Mouse (Mus musculus) midbrain, embryonic 13.5 days (tissue): ENCODE results near the gene Gm10277. TPM values are rescaled to one million over a fixed set of nuclear protein-coding genes. Genes with fewer than 3 reads are reported as not detected.

ENCODE experiments used
- ATAC-seq: fragments of 200-750 bp; cut with Nextera tagmentation; 2 replicates; pipeline ENCODE4 v1.8.0; 2017; ENCODE audit warnings: mild to moderate bottlenecking, moderate TSS enrichment, moderate library complexity
- H3K27ac ChIP-seq: fragments of 300-500 bp; sonication (generic); 2 replicates; pipeline ENCODE4 v1.5.1; 2015; ENCODE audit warnings: inconsistent platforms, mild to moderate bottlenecking, moderate library complexity
- H3K27me3 ChIP-seq: fragments of 300-500 bp; sonication (generic); 2 replicates; pipeline ENCODE4 v1.6.1; 2015; ENCODE audit warnings: mild to moderate bottlenecking, inconsistent platforms
- H3K36me3 ChIP-seq: fragments of 300-500 bp; sonication (generic); 2 replicates; pipeline ENCODE4 v1.6.1; 2015; ENCODE audit warnings: mild to moderate bottlenecking, inconsistent platforms
- H3K4me1 ChIP-seq: fragments of 300-500 bp; sonication (generic); replicated peaks from 2 replicates; pipeline ENCODE4 v1.6.1; 2015; ENCODE audit warnings: inconsistent platforms
- H3K4me2 ChIP-seq: fragments of 300-500 bp; sonication (generic); replicated peaks from 2 replicates; pipeline ENCODE4 v1.6.1; 2015; ENCODE audit warnings: moderate library complexity, mild to moderate bottlenecking, inconsistent platforms
- H3K4me3 ChIP-seq: fragments of 300-500 bp; sonication (generic); replicated peaks from 2 replicates; pipeline ENCODE4 v1.5.1; 2015; ENCODE audit warnings: mild to moderate bottlenecking, inconsistent platforms
- H3K9ac ChIP-seq: fragments of 300-500 bp; sonication (generic); replicated peaks from 2 replicates; pipeline ENCODE4 v1.6.1; 2015; ENCODE audit warnings: mild to moderate bottlenecking, inconsistent platforms
- H3K9me3 ChIP-seq: fragments of 300-500 bp; sonication (generic); 2 replicates; pipeline ENCODE4 v1.6.1; 2016; ENCODE audit warnings: mild to moderate bottlenecking, inconsistent platforms
- WGBS: fragments of 180-500 bp; shearing (Covaris S2); methylation state at CpG from one replicate; pipeline ENCODE4 v1.1.7; 2015; 5-methylcytosine and 5-hydroxymethylcytosine counted together
- polyA plus RNA-seq: library from polyadenylated mRNA; unstranded; fragments of >200 nt; fragmentation: Nextera tagmentation; extraction: Ambion mirVana; gene quantifications from 2 replicates; pipeline ENCODE4 v1.2.1, GENCODE M21; 2015

The Gm10277 gene
- polyA plus RNA-seq, 1 experiment from 2014 or later = 3.4 TPM

GRCm38 (mm10) chr11:77822781-77823180 lies 35.2 kb upstream of the Gm10277 start:
- Histone ChIP-seq H3K27ac (no peak overlapping the region), H3K36me3 (peaks cover 67% of the 10 kb centered on the region), H3K4me2 (no peak overlapping the region), H3K4me3 (no peak overlapping the region), H3K9me3 (no peaks in the 10 kb centered on the region), H3K27me3 (no peaks in the 10 kb centered on the region), H3K4me1 (peaks cover 31% of the 10 kb centered on the region), H3K9ac (0 out of 2 replicates have a peak overlapping the region, but pooled peaks have one; percentile 10)
- no peak for ATAC-seq
- WGBS = 13% methylated on average over 7 of the region's 7 CpGs

- 11% methylated on average over 8 of the region's 8 CpGs for WGBS
- Histone ChIP-seq H3K9ac (no peak overlapping the region), H3K27ac (no peak overlapping the region), H3K4me3 (no peak overlapping the region), H3K36me3 (peaks cover 69% of the 10 kb centered on the region), H3K27me3 (no peaks in the 10 kb centered on the region), H3K4me1 (peaks cover 22% of the 10 kb centered on the region), H3K4me2 (no peak overlapping the region), H3K9me3 (no peaks in the 10 kb centered on the region)
- no peak for ATAC-seq
Observed at GRCm38 (mm10) chr11:77821648-77822047, 34.1 kb upstream of the Gm10277 start.

GRCm38 (mm10) chr11:77816003-77816402 lies 28.5 kb upstream of the Gm10277 start:
- Histone ChIP-seq H3K27me3 (no peaks in the 10 kb centered on the region), H3K36me3 (peaks cover 44% of the 10 kb centered on the region), H3K4me3 (no peak overlapping the region), H3K9me3 (no peaks in the 10 kb centered on the region), H3K9ac (no peak overlapping the region), H3K4me2 (no peak overlapping the region), H3K27ac (no peak overlapping the region), H3K4me1 (no peaks in the 10 kb centered on the region)
- WGBS = 28% methylated on average over 3 of the region's 3 CpGs
- peak; percentile 46; the same call in 1 of the 2 replicates for ATAC-seq

- 83% methylated on average over 2 of the region's 2 CpGs for WGBS
- H3K9me3 ChIP-seq = no peaks in the 10 kb centered on the region
- H3K27ac ChIP-seq = no peak overlapping the region
- ATAC-seq = no peak
- no peak overlapping the region for H3K4me2 ChIP-seq
- no peak overlapping the region for H3K9ac ChIP-seq
- H3K27me3 ChIP-seq = no peaks in the 10 kb centered on the region
- peaks cover 25% of the 10 kb centered on the region for H3K36me3 ChIP-seq
- no peak overlapping the region for H3K4me3 ChIP-seq
- peaks cover 5% of the 10 kb centered on the region; the same call in 1 of the 2 replicates for H3K4me1 ChIP-seq
Observed at GRCm38 (mm10) chr11:77813969-77814368, 26.4 kb upstream of the Gm10277 start.

- Histone ChIP-seq H3K4me1 (peaks cover 37% of the 10 kb centered on the region), H3K4me3 (no peak overlapping the region), H3K9ac (no peak overlapping the region), H3K27ac (no peak overlapping the region), H3K36me3 (0 out of 2 replicates have a peak, but pooled peaks cover 7% of the 10 kb centered on the region), H3K9me3 (no peaks in the 10 kb centered on the region), H3K27me3 (no peaks in the 10 kb centered on the region), H3K4me2 (no peak overlapping the region)
- 89% methylated on average over 6 of the region's 6 CpGs for WGBS
- ATAC-seq = no peak
Observed at GRCm38 (mm10) chr11:77810018-77810417, 22.5 kb upstream of the Gm10277 start.

GRCm38 (mm10) chr11:77809215-77809614 lies 21.7 kb upstream of the Gm10277 start:
- Histone ChIP-seq H3K27ac (no peak overlapping the region), H3K4me1 (peaks cover 38% of the 10 kb centered on the region), H3K27me3 (no peaks in the 10 kb centered on the region), H3K9ac (no peak overlapping the region), H3K4me3 (no peak overlapping the region), H3K36me3 (0 out of 2 replicates have a peak, but pooled peaks cover 7% of the 10 kb centered on the region), H3K4me2 (no peak overlapping the region), H3K9me3 (no peaks in the 10 kb centered on the region)
- ATAC-seq = no peak
- WGBS = 63% methylated on average over 4 of the region's 4 CpGs

GRCm38 (mm10) chr11:77808051-77808465 lies 20.5 kb upstream of the Gm10277 start:
- Histone ChIP-seq H3K4me3 (no peak overlapping the region), H3K9ac (no peak overlapping the region; the same call in 1 of the 2 replicates), H3K27me3 (no peaks in the 10 kb centered on the region), H3K27ac (peak overlapping the region; percentile 42), H3K36me3 (0 out of 2 replicates have a peak, but pooled peaks cover 7% of the 10 kb centered on the region), H3K4me2 (no peak overlapping the region), H3K4me1 (peaks cover 38% of the 10 kb centered on the region), H3K9me3 (no peaks in the 10 kb centered on the region)
- peak; percentile 57 for ATAC-seq
- 6% methylated on average over 5 of the region's 5 CpGs for WGBS

GRCm38 (mm10) chr11:77806855-77807254 lies 19.3 kb upstream of the Gm10277 start:
- H3K4me1 ChIP-seq = peaks cover 42% of the 10 kb centered on the region
- H3K9ac ChIP-seq = no peak overlapping the region
- H3K27me3 ChIP-seq = no peaks in the 10 kb centered on the region
- H3K27ac ChIP-seq = no peak overlapping the region
- no peaks in the 10 kb centered on the region for H3K36me3 ChIP-seq
- no peak for ATAC-seq
- H3K4me3 ChIP-seq = no peak overlapping the region
- WGBS = 87% methylated on average over 6 of the region's 6 CpGs
- no peaks in the 10 kb centered on the region for H3K9me3 ChIP-seq
- H3K4me2 ChIP-seq = no peak overlapping the region

GRCm38 (mm10) chr11:77806218-77806617 lies 18.7 kb upstream of the Gm10277 start:
- H3K27ac ChIP-seq = no peak overlapping the region
- H3K36me3 ChIP-seq = no peaks in the 10 kb centered on the region
- no peak overlapping the region for H3K4me2 ChIP-seq
- H3K4me1 ChIP-seq = peaks cover 46% of the 10 kb centered on the region
- no peak for ATAC-seq
- no peak overlapping the region for H3K9ac ChIP-seq
- no peak overlapping the region for H3K4me3 ChIP-seq
- no peaks in the 10 kb centered on the region for H3K27me3 ChIP-seq
- 21% methylated on average over 2 of the region's 2 CpGs for WGBS
- H3K9me3 ChIP-seq = no peaks in the 10 kb centered on the region

GRCm38 (mm10) chr11:77802341-77802865 lies 14.9 kb upstream of the Gm10277 start:
- Histone ChIP-seq H3K9ac (no peak overlapping the region), H3K9me3 (no peaks in the 10 kb centered on the region), H3K36me3 (no peaks in the 10 kb centered on the region), H3K27ac (no peak overlapping the region), H3K4me1 (peaks cover 34% of the 10 kb centered on the region), H3K4me2 (no peak overlapping the region), H3K27me3 (no peaks in the 10 kb centered on the region), H3K4me3 (no peak overlapping the region)
- no peak for ATAC-seq
- WGBS = 75% methylated on average over 9 of the region's 9 CpGs

GRCm38 (mm10) chr11:77800869-77801701 lies 13.5 kb upstream of the Gm10277 start:
- no peaks in the 10 kb centered on the region for H3K36me3 ChIP-seq
- H3K9ac ChIP-seq = peak overlapping the region; percentile 14; the same call in 1 of the 2 replicates
- H3K27me3 ChIP-seq = no peaks in the 10 kb centered on the region
- WGBS = 39% methylated on average over 15 of the region's 15 CpGs
- no peak overlapping the region for H3K4me2 ChIP-seq
- H3K4me3 ChIP-seq = no peak overlapping the region
- H3K9me3 ChIP-seq = no peaks in the 10 kb centered on the region
- H3K27ac ChIP-seq = no peak overlapping the region
- peaks cover 25% of the 10 kb centered on the region for H3K4me1 ChIP-seq
- peak; percentile 48; the same call in 1 of the 2 replicates for ATAC-seq

GRCm38 (mm10) chr11:77800491-77800868 lies 12.9 kb upstream of the Gm10277 start:
- Histone ChIP-seq H3K9ac (peak overlapping the region; percentile 14; the same call in 1 of the 2 replicates), H3K27ac (peak overlapping the region; percentile 47)
- WGBS = 77% methylated on average over 9 of the region's 9 CpGs

More at GRCm38 (mm10) chr11:77800491-77800868, 12.9 kb upstream of the Gm10277 start:
- Histone ChIP-seq H3K9me3 (no peaks in the 10 kb centered on the region), H3K36me3 (no peaks in the 10 kb centered on the region), H3K4me3 (no peak overlapping the region), H3K4me2 (no peak overlapping the region), H3K4me1 (peaks cover 23% of the 10 kb centered on the region), H3K27me3 (no peaks in the 10 kb centered on the region)
- ATAC-seq = no peak
